Mouse (Mus musculus) c-Kit-positive CD71-positive TER-119-positive erythroid progenitor cells, embryonic 14.5 days (primary cell): ENCODE data around the gene Ppfibp2.

Source experiments
- DNase-seq: peaks from one replicate; pipeline ENCODE4 v3.0.0-alpha.2; 2013; ENCODE audit warnings: low spot score

The Ppfibp2 gene

DNA sequence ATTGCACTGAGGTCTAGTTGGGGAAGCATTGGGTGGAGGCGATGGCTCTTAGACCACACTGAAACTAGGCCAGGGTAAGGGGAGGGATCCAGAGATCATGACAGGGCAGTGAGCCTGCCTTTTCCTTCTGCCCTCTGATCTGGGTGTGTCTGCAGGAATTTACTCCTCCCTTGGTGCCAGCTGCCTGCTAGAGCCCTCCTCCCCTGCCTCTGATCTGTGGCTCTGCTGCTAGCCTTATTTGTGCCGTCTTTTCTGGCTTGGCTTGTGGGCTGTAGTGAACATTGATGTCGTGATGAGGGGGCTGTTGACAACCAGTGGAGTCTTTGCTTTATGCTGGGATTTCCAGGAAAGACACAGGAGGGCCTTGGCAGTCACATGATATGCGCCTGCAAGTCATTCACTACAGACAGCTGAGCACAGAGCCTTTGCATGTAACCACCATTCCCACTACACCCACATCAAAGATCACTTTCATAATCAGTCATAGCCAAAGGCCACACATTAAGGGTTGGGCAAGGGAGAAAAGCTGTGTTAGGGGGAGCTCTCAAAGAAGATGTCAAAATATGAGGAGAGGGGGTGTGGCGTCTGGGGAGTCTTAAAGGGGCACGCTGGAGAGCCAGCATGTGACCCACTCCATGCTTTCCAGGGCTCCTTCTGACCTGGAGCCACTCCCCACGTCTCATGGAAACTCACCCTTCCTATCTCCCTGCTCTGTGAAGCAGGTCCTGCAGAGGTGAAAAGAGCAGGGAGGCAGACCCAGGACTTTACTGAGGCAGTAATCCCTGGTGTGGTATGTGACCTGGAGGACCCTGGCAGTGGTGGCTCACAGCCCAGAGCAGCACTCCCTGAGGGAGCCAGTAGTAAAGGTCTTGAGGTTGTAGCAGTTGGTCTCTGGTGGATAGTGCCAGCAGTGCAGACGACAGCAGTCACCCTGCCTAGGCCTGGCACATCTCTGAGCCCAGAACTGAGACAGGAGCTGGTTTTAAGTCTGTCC lies 69.4 kb downstream of the Ppfibp2 start:
- no peak for DNase-seq

DNA sequence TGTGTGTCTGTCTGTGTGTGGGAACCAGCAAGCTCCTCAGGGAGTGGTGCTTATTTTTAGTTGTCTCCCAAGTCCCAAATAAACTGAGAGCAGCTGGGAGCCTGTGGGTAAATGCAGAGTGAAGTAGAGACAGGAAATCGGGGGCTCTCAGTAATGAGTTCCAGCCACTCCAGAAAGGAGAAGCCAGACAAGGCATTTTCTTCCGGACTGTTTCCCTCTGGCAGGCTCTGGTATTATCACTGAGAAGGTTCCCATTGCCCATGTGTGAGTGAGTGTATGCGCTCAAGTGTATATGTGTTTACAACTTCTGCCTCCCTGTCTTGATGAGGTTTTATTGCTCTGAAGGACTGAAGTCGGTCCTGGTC lies 70.2 kb downstream of the Ppfibp2 start:
- no peak for DNase-seq

DNA sequence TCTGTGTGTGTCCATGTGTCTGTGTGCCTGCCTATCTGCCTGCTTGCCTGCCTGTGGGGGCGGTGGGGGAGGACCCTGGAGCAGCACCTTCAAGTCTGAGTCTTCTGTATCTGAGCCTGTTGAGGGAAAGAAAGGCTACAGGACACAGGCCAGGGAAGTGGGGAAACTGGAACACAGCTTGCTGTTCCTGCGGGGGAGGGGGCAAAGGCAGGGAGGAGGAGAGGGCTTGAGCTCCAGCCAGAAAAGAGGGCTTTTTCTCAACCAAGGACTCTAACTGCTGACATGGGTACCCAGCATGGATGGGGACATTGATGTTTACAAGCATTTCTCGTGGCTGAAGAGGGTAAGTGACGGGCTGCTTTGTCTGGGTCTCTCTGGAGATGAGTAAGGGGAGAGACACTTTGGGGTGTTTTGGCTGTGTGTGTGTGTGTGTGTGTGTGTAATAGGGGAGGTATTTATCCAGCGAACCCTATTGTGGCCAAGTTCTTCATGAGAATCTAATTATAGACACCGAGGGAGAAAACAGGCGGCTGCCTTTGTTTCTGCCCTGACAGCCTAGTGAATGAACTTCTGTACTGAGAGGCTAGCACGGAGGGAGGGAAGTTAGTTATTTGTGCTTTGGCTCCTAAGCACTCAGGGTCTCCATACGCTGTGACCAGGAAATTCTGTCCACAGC lies 70.7 kb downstream of the Ppfibp2 start:
- no peak for DNase-seq

DNA sequence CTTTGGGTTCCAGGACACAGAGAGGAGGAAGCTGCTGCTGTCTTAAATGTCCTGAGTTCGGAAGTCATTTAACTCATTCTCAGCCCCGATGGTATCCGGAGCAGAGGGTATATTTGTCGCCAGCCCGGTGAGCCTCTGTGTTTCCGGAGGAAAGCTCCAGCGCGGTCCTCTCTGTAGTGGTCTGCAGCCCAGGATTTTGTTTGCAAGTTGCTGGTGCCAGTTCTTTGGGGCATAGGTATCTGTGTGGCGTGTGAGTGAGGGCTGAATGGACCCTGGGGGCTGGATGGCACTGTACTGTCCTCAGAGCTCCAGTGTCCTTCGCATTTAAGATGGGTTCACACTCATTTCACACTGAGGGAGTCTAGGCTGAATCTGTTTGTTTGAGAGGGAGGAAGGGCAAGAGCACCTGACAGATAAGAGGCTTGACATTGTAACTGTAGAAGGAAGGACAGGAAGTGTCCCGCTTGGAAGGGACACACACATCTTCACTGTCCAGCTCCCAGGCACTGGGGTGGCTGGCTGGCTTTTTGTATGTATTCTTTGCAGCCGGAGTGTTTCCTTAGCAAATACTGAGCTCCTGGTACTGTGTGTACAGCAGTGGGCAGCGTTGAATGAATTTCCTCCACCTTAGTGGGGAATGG lies 71.4 kb downstream of the Ppfibp2 start:
- DNase-seq, result no peak

DNA sequence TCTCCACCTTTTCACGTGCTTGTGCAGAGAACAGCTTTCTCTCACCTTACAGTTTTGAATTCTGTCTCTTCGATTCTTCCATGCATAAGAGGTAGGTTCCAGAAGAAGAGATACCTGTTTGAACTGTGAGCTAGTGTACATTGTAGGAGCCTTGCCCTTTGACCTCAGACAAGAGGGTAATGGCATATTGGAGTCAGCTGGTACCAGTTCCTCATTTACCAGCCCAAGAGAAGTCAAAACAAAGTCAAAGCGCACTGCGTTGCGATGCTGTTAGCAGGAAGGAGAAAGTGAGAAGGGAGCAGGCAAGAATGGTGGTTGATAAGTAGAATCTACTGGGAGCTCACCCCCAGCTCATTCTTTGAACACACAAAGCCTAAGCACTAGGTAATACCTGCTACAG lies 73.5 kb downstream of the Ppfibp2 start:
- no peak for DNase-seq

DNA sequence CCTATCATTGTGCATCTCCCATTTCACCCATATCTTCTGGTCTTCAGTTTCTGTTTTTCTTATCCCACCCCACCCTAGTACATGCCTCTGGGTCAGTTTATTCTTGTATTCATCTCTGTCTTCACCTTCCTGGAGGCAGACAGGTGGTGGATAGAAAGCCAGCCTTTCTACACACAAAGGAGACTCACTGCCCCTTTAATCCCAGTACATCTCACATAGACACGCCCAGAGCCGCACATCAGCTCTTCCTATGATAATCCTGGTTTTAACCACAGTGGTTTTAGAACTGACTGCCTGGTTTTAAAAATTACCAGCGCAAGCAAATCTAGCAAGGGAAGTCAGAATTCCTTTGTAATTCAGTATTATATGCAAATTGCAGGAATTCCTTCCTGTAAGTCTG lies 80.2 kb downstream of the Ppfibp2 start:
- no peak for DNase-seq

DNA sequence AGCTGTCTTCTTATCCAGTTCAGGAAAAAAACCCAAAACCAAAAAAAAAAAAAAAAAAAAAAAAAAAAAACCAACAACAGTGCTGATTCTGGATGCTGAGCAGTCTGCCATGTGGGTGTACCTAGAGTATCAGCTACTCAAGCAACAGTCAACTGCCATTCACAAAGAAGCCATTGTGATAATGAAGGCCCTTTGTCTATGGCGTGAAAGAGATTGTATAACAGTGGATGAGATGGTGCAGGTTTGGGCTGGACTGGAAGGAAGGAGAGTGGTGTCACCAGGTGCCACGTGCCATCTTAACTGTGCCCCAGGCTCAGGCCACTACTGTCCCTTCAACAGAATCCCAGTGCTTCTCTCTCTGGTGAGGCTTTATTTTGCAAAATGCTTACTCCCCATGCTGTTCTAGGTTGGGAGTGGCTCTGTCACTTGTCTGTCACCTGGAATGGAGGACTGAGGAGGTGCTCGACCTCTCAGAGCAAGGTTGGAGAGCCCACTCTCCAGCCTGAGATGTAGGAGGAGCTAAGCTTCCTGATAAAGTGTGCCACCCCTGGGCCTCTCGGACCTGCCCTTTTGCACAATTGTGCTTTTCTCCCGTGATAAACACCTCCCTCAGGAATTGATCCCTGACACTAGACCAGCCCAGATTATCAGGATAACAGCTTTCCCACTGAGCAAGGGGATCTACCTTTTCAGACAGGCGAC lies 85.3 kb downstream of the Ppfibp2 start:
- DNase-seq, result no peak

DNA sequence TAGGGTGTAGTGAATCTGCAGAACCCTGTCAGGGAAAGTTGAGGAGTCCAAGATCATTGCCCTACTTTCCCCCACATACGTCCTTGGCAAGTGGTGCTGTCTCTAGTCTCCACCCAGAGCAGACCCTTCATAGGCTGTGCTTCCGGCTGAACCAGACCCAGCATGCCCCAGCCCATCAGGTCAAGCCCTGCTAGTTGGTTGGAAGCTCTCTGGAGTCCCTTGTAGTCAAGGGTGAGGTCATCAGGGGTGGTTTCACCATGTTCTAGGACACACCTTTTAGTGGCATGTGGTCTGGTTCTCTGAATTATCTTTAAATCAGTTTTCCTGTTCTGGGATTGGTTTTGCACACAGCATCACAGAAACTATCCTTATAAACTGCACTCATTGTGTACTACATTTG lies 86.3 kb downstream of the Ppfibp2 start:
- no peak for DNase-seq

DNA sequence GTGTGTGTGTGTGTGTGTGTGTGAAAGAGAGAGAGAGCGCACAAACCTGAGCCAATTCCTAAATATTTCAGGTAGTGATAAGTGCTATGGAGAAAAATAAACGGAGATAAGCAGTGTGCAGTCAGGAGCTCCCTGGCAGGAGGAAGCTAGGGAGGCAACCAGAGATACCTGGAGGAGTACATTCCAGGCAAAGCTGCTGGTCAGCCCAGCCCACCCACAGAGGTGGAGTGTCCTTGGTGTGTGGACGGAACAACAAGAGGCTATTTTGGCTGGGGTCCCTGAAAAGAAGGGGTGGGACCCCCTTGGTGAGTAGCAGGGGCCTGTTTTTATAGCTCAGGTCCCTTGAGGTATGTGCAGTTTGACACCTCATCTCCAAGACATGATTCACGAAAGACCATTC lies 88.2 kb downstream of the Ppfibp2 start:
- DNase-seq, result no peak

DNA sequence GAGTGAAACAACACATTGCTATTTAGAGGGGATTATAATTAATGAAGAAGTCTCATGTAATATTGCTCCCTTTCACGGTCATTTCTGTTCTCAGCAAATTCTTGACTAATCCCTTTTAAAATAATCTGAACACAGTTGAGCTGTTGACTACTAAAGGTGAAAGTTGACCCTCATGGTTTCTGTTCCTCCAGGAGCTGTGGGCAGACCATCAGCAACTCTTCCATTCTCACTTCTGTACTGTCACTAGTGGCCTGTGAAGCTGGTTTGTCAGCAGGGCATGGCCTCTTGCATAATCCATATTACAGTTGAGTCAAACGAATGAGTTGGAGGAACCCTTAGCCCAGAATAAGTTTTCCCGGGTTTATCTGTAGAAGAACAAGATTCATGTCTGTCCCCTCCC lies 88.6 kb downstream of the Ppfibp2 start:
- no peak for DNase-seq

DNA sequence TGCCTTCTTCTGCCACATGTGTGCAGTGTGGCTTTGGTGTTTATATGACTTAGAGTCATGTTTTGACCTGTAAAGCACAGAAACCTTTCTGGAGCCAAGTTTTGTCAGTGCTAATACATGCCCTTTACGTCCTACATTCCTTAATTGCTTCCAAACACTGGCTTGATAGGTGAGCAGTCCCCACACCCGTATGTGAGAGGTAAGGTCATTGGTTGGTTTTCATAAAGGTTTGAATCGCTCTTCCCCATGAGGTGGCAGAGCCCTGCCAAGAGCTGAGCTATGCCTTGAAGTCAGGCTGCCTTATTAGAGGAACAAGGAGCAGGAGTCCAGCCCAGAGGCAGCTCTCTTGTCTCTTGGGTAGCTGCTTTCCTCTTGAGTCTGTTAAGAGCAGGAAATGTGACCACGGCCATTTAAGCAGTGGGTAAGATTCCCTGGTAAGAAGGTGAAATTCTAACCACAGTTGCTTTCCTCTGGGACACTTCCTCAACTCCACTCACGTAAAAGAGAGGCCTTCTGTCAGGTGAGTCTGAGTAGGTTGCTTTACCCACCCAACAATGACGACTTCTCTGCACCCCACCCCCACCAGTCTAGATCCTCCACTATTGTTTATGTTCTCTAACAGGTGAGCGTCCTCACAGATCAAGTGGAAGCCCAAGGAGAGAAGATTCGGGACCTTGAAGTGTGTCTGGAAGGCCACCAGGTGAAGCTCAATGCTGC lies 90.4 kb downstream of the Ppfibp2 start:
- DNase-seq, result no peak

DNA sequence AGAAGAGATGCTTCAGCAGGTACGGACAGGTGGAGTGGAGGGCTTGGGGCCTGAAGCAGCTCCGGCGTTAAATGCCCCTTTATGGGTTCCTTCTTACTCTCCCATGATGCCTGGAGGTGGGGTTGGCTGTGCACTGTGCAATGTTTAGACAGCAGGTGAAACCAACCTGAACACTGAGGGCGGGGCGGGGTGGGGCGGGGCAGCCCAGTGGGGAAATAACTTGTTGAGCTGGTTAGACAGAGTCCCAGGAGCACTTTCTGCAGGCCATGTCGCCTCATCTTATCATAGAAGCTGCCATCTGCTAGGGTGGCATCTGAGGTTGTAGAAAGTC lies 90.9 kb downstream of the Ppfibp2 start:
- DNase-seq, result no peak

DNA sequence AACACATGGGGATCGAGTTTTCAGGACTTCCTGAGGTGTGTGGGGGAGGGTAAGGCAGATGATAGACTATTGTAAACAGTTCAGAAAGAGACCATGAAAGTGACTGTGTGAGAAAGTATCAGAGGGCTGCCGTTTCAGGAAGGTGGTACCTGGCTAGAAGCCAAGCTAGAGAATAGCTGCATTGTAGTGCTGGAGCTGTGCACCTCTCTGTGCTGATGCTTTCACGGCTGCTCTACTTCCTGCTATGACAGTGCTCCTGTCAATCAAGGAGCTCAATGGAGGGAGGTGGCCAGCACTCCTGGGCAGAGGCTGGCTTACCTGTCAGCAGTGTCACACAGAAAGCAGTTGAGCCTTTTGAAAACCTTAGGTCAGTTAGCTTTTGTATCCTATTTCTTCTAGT lies 92.4 kb downstream of the Ppfibp2 start:
- no peak for DNase-seq

DNA sequence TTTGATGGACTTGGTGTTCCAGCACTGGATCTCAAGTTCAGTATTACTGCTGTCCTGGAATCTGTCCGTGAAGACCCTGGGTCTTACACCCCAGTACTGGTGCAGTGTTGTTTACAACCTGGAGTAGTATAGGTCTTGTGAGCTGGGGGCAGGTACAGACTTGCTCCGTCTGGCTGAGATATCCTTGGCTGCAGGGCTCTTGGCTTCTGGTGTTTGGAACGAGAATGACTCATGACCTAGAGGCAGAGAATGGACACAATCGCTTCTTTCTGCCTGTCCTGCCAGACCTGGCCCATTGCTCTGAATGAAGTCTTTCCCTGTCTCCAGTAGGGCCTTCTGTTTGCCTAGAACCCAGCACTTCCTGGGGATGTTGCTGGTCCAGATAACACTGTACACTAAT lies 93.0 kb downstream of the Ppfibp2 start:
- no peak for DNase-seq

DNA sequence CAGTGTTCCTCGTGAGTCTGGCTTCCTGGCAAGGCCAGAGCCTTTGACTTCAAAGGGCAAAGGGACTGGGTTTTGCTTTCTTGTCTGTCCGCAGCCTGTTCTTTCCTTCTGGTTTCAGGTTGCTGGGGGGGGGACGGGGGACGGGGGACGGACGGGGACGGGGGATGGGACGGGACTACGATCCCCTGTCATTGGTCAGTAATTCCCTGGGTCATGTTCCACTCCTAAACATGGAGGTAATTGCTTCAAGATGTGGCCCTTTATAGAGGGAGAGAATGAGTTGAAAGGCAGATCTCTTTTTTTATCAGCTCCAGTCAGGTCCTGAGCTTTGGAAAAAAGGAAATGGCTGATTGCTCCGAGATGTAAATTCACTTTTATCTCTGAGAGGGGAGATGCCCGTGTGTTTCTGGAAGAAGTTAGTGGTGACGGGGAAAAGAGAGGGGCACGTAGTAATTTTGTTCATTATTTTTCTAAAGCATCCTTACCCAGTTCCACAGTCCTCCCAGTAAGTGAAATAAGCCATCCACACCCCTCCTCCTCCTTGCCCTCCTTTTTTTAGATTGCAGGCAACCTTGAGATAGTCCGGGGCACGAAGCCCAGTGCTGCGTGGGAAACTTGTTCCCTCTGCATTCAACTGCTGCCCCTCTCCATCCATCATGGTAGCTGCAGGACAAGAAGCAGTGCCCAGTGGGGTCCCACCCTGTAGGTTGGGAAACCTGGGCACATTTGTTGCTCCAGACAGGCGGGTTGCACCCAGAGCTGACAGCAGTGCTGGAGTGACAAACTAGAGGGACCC lies 95.6 kb downstream of the Ppfibp2 start:
- DNase-seq, result no peak

DNA sequence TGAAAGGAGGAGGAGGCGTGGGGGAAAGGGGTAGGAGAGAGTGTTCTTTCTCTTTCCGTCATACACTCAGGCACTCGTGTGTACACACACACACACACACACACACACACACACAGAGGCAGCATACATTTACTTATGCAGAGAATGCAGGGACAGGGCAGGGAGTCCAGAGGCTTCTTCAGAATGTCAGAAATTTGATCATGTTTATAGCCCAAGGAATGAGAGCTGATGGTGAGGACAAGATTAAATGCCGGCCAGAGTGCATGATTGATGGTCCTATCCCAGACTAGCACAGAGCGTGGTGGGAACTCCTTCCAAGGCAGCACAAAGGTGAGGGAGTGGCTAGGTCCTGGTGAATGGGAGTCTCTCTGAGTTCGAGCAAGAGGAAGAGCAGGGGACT lies 96.5 kb downstream of the Ppfibp2 start:
- DNase-seq, result no peak

DNA sequence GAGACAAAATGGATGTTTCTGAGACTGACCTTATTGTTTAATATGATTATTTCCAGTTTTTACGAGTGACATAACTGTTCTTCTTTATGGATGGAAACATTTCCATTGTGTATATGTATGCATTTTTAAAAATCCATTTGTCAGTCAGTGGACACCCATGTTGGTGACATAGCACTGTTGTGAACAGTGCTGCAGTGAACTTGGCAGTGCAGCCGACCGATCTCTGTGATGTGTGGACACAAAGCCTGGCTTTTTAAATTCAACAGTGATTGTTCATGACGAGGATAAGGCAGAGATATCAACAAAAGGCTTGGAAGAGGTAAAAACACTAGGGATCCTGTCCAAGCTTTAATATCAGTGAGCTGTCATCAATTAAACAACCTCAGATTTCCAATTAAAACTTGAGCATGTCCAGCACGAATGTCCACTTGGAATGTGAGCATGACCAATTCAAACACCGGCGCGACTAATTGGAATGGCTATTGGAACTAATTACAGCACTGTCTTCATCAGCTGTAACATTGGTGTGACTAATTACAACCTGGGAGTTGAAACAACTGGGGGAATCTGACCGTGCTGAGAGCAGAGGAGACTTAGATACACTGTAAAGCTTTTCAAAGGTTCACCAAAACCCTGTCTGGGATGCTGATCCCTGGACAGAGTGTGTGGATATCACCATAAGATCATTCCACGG lies 99.4 kb downstream of the Ppfibp2 start:
- DNase-seq, result no peak

DNA sequence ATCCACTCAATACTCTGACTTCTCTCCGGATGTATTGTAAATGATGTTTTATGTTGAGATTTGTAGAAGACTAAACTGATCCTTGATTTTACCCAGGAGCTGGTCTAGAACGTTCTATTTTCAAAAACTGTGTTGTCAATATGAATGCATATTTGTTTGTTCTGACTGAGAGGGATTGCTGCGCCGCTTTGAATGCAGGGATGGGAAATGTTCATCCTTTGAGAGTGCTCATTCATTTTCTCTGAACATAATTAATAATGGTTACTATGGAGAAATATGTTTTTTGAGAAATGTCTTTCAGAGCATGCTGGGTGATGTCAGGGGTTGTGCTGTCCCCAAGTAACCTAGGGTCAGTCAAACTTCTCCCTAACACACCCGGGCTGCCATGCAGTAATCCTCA lies 102.1 kb downstream of the Ppfibp2 start:
- DNase-seq, result no peak

DNA sequence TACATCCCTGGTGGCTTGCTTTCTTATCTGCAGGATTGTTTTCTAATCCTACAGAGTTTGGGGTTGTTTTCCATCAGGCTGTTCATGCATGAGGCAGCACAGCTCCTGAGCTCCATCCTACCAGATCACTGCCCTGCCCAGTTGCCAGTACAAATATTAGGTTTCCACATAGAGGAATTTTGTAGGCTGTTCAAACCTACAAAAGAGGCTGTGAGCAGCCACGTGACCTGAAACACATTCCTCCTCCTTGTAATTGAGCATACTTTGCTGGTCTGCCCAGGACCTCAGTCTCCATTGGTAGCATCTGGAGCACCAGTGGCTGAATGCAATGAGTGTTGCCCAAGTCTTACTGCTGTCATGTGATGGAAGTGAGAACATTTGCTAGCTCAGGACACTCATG lies 104.9 kb downstream of the Ppfibp2 start:
- DNase-seq, result no peak

DNA sequence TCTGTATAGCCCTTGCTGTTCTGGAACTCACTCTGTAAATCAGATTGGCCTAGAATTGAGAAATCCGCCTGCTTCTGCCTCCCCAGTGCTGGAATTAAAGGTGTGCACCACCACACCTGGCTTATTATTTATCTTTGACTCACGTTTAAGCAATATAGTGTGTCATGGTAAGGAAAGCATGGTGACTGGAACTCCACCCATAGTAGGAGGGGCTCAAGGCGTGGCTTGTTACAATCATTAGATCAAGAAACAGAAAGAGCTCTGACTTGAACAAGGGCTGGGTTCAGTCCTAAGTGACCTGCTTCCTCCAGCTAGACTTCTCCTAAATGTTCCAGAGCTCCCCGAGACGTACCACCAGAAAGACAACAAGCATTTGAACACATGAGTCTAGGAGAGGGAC lies 105.6 kb downstream of the Ppfibp2 start:
- no peak for DNase-seq
